Mouse (Mus musculus): ENCODE data around the gene Ptpro. TPM values are rescaled to one million over a fixed set of nuclear protein-coding genes. Genes with fewer than 3 reads are reported as not detected.

The Ptpro gene
- polyA plus RNA-seq, 1 experiment from 2014 or later, result 2.5 TPM

DNA sequence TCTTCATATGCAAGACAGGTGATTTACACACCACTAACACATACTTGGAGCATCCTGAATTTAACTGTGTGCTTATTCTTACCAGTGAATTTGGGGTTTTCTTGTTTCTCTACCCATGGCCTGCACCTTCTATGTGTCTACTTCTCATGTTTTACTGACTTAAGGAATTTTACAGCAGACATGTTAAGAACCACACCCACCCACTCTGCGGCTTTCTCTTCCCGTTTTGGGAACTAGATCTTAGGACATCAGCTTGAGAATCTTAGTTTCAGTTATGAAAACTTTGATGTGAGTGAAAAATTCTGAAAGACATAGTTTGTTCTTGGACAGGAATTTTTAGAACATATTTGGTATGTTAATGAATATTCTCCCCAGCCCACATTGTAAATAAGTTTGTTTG is 153.6 kb downstream of the Ptpro start:
- no peaks in the 10 kb centered on the region for H3K27me3 ChIP-seq (replicated peaks)
- no peaks in the 10 kb centered on the region for H3K36me3 ChIP-seq
- H3K27ac ChIP-seq, result no peak overlapping the region
- no peaks in the 10 kb centered on the region for H3K4me1 ChIP-seq (replicated peaks)
- no peaks in the 10 kb centered on the region for H3K9me3 ChIP-seq
- no peak overlapping the region for H3K4me2 ChIP-seq (replicated peaks)
- ATAC-seq, result no peak
- WGBS, result 74% methylated on average over 2 of the region's 2 CpGs
- no peak overlapping the region for H3K4me3 ChIP-seq (replicated peaks)
- no peak overlapping the region for H3K9ac ChIP-seq

- H3K4me2 ChIP-seq (replicated peaks), result no peak overlapping the region
- H3K9me3 ChIP-seq, result no peaks in the 10 kb centered on the region
- no peaks in the 10 kb centered on the region for H3K36me3 ChIP-seq
- no peaks in the 10 kb centered on the region for H3K27me3 ChIP-seq (replicated peaks)
- no peak for ATAC-seq
- WGBS, result 72% methylated on average over 3 of the region's 3 CpGs
- no peak overlapping the region for H3K9ac ChIP-seq
- H3K4me1 ChIP-seq (replicated peaks), result no peaks in the 10 kb centered on the region
- no peak overlapping the region for H3K4me3 ChIP-seq (replicated peaks)
- H3K27ac ChIP-seq, result no peak overlapping the region
Measured at GRCm38 (mm10) chr6:137410510-137410909, 158.4 kb downstream of the Ptpro start.

GRCm38 (mm10) chr6:137411901-137412378 is 159.8 kb downstream of the Ptpro start:
- Histone ChIP-seq H3K4me2 (replicated peaks) (no peak overlapping the region), H3K27ac (no peak overlapping the region), H3K9ac (no peak overlapping the region), H3K4me3 (replicated peaks) (no peak overlapping the region), H3K27me3 (replicated peaks) (no peaks in the 10 kb centered on the region), H3K4me1 (replicated peaks) (no peaks in the 10 kb centered on the region), H3K9me3 (no peaks in the 10 kb centered on the region), H3K36me3 (no peaks in the 10 kb centered on the region)
- no peak for ATAC-seq
- WGBS, result 58% methylated on average over 2 of the region's 2 CpGs

GRCm38 (mm10) chr6:137413045-137413444 is 160.9 kb downstream of the Ptpro start:
- no peak for ATAC-seq
- H3K4me2 ChIP-seq (replicated peaks), result no peak overlapping the region
- H3K4me1 ChIP-seq (replicated peaks), result no peaks in the 10 kb centered on the region
- H3K9ac ChIP-seq, result no peak overlapping the region
- no peak overlapping the region for H3K4me3 ChIP-seq (replicated peaks)
- H3K9me3 ChIP-seq, result no peaks in the 10 kb centered on the region
- 37% methylated on average over 2 of the region's 2 CpGs for WGBS
- no peak overlapping the region for H3K27ac ChIP-seq
- no peaks in the 10 kb centered on the region for H3K27me3 ChIP-seq (replicated peaks)
- no peaks in the 10 kb centered on the region for H3K36me3 ChIP-seq

DNA sequence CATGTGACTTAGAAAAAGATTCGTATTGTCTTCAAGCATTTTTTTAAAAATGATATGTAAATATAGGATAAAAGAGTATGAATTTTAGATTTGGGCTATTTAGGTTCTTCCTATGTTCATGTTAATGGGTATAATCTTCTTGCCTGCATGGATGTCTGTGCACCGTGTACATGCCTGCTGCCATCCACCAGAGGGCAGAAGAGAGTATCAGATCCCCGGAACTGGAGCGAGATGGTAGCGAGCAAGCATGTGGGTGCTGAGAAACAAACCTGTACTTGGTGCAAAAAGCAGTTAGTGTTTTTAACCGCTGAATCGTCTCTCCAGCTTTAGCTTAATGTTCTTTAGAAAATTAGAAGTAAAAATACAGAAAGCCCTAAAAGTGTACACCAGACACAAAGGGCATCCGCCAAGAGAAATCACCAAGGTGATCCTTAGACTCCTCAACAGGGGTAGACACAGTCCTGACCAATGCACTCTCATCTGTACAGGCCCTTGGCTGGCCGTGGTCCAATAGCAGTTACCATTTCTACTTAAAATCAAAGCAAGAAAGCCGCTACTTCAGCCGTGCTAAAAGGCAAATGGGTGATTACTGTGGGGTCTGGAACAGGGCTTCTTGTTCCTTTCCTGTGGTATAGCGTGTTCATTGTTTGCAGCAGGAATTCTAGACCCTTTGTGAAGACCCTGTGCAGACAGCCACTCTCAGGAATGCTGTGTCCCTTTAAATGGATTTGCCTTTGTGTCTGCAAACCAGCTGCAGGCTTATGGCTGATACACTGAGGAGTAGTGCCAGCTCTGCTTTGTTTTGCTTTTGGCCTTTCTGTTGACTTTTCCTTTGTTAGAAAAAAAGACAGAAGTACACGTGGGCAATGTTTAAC is 162.6 kb downstream of the Ptpro start:
- 53% methylated on average over 13 of the region's 13 CpGs for WGBS
- ATAC-seq, result peak; percentile 76
- H3K36me3 ChIP-seq, result no peaks in the 10 kb centered on the region
- no peak overlapping the region for H3K9ac ChIP-seq
- H3K4me1 ChIP-seq (replicated peaks), result no peaks in the 10 kb centered on the region
- no peak overlapping the region for H3K27ac ChIP-seq
- H3K9me3 ChIP-seq, result no peaks in the 10 kb centered on the region
- no peaks in the 10 kb centered on the region for H3K27me3 ChIP-seq (replicated peaks)
- H3K4me3 ChIP-seq (replicated peaks), result no peak overlapping the region
- H3K4me2 ChIP-seq (replicated peaks), result no peak overlapping the region

DNA sequence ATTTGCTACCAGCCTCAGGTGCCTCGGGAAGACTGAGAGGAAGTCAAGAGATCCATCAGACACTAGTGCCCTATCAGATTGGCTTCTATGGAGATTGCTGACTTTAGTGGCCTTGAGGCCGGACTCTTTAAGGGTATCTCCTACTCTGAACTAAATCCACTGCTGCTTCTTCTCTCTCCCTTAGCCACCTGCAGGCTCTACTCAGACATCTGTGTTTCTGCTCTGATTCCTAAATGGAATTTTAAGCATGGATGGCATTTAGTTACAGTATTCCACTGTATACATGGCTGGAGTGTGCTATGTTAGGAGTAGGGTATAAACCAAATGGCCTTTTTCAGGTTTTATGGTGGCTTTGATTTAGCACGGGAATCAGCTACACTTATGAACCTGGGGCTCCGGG is 170.7 kb downstream of the Ptpro start:
- Histone ChIP-seq H3K27ac (no peak overlapping the region), H3K9me3 (no peaks in the 10 kb centered on the region), H3K4me1 (replicated peaks) (no peaks in the 10 kb centered on the region), H3K4me2 (replicated peaks) (no peak overlapping the region), H3K9ac (no peak overlapping the region), H3K4me3 (replicated peaks) (no peak overlapping the region), H3K27me3 (replicated peaks) (no peaks in the 10 kb centered on the region), H3K36me3 (no peaks in the 10 kb centered on the region)
- no peak for ATAC-seq
- 72% methylated on average over 4 of the region's 4 CpGs for WGBS

DNA sequence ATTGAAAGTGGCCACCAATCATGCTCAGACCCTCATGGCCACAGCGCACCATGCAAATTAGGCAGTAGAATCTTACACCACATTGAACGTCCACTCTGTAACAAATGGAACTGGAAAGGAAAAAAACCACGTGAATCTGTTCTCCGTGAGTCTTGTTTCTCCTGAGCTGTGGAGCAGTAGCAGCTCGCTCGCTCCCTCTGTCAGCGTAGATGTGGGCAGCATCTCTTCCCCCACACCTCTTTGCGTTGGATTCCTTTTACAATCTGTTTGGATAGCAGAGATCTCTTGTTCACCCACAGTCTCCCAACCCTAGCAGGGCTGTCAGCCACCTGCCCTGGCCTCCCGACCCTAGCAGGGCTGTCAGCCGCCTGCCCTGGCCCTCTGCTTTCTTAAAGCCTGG is 171.7 kb downstream of the Ptpro start:
- H3K9me3 ChIP-seq, result no peaks in the 10 kb centered on the region
- WGBS, result 55% methylated on average over 10 of the region's 10 CpGs
- H3K9ac ChIP-seq, result no peak overlapping the region
- no peak overlapping the region for H3K27ac ChIP-seq
- H3K36me3 ChIP-seq, result no peaks in the 10 kb centered on the region
- no peak overlapping the region for H3K4me2 ChIP-seq (replicated peaks)
- no peaks in the 10 kb centered on the region for H3K4me1 ChIP-seq (replicated peaks)
- no peaks in the 10 kb centered on the region for H3K27me3 ChIP-seq (replicated peaks)
- no peak for ATAC-seq
- H3K4me3 ChIP-seq (replicated peaks), result no peak overlapping the region

DNA sequence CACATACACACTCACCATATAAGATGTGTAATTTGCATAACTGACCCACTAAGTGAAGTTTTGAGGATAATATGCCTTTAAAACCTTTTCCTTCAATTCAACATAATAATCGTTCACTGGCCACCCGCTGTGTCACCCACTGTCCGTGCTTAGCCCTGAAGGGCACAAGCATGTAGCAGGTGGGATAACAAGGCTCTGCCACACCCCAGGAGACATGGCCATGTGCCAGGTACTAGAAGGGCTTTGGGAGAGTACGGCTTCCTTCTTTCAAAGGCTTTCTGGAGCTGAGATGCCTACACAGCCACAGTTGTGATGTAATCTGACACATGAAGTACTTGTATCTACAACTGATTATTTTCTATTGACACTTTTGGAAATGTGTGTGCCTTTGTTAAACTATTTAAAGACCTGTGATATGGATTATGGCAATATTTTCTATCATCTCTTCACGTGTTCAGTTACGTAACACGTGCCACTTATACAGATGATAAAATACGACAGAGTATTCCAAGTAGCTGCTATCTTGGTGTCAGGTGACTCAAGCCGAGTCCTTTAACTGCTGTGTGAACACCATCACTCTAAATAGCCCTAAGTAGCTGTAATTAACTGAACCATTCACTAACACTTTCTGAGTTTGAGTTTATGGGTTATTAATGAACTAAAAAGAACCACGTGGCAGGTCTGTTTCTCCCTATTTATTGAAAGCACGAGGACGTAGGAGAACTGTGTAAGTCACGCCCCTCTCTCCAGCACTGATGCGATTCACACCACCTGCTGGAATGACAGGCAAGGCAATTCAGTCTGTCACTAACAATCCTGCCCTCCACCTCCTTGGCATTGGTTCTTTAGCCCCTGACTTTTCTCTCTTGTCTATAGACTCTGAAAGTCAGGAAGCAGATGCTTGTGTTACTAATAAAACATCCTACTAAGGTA is 173.6 kb downstream of the Ptpro start:
- Histone ChIP-seq H3K4me1 (replicated peaks) (no peaks in the 10 kb centered on the region), H3K36me3 (no peaks in the 10 kb centered on the region), H3K9ac (no peak overlapping the region), H3K4me3 (replicated peaks) (no peak overlapping the region), H3K27ac (no peak overlapping the region), H3K27me3 (replicated peaks) (no peaks in the 10 kb centered on the region), H3K9me3 (no peaks in the 10 kb centered on the region), H3K4me2 (replicated peaks) (no peak overlapping the region)
- ATAC-seq, result peak; percentile 62
- 59% methylated on average over 14 of the region's 14 CpGs for WGBS

GRCm38 (mm10) chr6:137433521-137434137 is 181.5 kb downstream of the Ptpro start:
- ATAC-seq, result peak; percentile 36; the same call in 1 of the 2 replicates
- 66% methylated on average over 14 of the region's 14 CpGs for WGBS
- no peak overlapping the region for H3K9ac ChIP-seq

GRCm38 (mm10) chr6:137437486-137437885 is 185.4 kb downstream of the Ptpro start:
- no peak overlapping the region for H3K4me2 ChIP-seq (replicated peaks)

More at GRCm38 (mm10) chr6:137433521-137434137, 181.5 kb downstream of the Ptpro start:
- Histone ChIP-seq H3K27me3 (replicated peaks) (no peaks in the 10 kb centered on the region), H3K36me3 (no peaks in the 10 kb centered on the region), H3K4me1 (replicated peaks) (no peaks in the 10 kb centered on the region), H3K9me3 (no peaks in the 10 kb centered on the region), H3K27ac (no peak overlapping the region), H3K4me2 (replicated peaks) (no peak overlapping the region), H3K4me3 (replicated peaks) (no peak overlapping the region)

DNA sequence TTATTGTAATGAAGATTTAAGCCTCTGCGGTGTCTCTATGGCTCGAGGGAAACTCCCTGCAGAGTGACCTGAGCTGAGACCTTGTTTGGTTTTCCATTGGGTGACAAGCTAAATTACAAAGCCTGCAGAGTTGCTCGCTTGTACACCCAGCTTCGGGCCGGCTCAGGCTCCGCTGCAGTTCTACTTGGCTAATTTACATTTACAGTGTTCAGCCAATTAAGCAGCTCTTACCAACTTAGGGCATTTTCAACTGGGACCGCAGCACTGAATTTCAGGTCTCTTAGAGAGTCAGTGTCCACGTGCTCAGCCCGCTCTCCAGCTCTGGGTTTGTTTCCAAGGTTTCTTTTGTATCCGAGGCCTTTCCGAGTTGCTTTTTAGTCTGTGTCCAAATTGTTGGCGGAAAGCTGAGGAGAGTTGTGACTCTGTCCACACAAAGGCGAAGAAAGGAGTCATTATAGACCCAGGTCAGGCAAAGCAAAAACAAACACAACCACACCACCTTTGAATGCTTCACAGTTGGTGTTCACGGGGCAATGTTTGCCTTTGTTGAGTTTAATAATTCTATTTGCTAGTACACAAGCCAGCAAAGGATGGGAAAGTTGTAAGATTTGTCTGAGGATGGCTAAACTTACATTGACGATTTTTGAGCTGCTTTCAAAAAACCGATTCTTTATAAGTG is 185.9 kb downstream of the Ptpro start:
- no peak overlapping the region for H3K27ac ChIP-seq
- no peaks in the 10 kb centered on the region for H3K27me3 ChIP-seq (replicated peaks)
- no peaks in the 10 kb centered on the region for H3K36me3 ChIP-seq
- no peaks in the 10 kb centered on the region for H3K4me1 ChIP-seq (replicated peaks)
- no peak overlapping the region for H3K4me3 ChIP-seq (replicated peaks)
- no peak overlapping the region for H3K4me2 ChIP-seq (replicated peaks)
- WGBS, result 52% methylated on average over 16 of the region's 16 CpGs
- H3K9me3 ChIP-seq, result no peaks in the 10 kb centered on the region
- H3K9ac ChIP-seq, result no peak overlapping the region
- no peak for ATAC-seq

More at GRCm38 (mm10) chr6:137437486-137437885, 185.4 kb downstream of the Ptpro start:
- WGBS, result 71% methylated on average over 4 of the region's 4 CpGs
- no peak overlapping the region for H3K27ac ChIP-seq
- no peaks in the 10 kb centered on the region for H3K27me3 ChIP-seq (replicated peaks)
- ATAC-seq, result no peak
- no peaks in the 10 kb centered on the region for H3K36me3 ChIP-seq
- H3K9me3 ChIP-seq, result no peaks in the 10 kb centered on the region
- no peak overlapping the region for H3K4me3 ChIP-seq (replicated peaks)
- H3K4me1 ChIP-seq (replicated peaks), result no peaks in the 10 kb centered on the region
- no peak overlapping the region for H3K9ac ChIP-seq

All from intestine, embryonic 15.5 days (tissue).